Mouse (Mus musculus) spleen, adult 2 months (tissue): Measurements from ENCODE around the gene Pum1. TPM values are rescaled to one million over a fixed set of nuclear protein-coding genes. Genes with fewer than 3 reads are reported as not detected.

ENCODE experiments used
- DNase-seq, 2 experiments: peaks; one replicate each; pipeline versions ENCODE4 v3.0.0 to v3.0.0-alpha.2; 2012 to 2021; ENCODE audit warnings: low spot score in 2 of 2, low read depth in 1 of 2
- H3K27ac ChIP-seq: fragments of 200-500 bp; 2 replicates; pipeline ENCODE4 v1.5.1; 2012; ENCODE audit warnings: low read length, inconsistent platforms; ENCODE audit not compliant: insufficient read depth
- H3K27me3 ChIP-seq: fragments of 200-500 bp; 2 replicates; pipeline ENCODE4 v1.6.1; 2012; ENCODE audit warnings: mild to moderate bottlenecking, moderate library complexity, low read length, inconsistent platforms; ENCODE audit not compliant: control insufficient read depth, insufficient read depth
- H3K36me3 ChIP-seq: fragments of 200-500 bp; 2 replicates; pipeline ENCODE4 v1.6.1; 2012; ENCODE audit warnings: mild to moderate bottlenecking, low read length, inconsistent platforms; ENCODE audit not compliant: control insufficient read depth, insufficient read depth
- H3K4me1 ChIP-seq: fragments of 200-500 bp; 2 replicates; pipeline ENCODE4 v1.6.1; 2011; ENCODE audit warnings: inconsistent platforms; ENCODE audit not compliant: control insufficient read depth, insufficient read depth, insufficient read length
- H3K4me3 ChIP-seq: fragments of 200-500 bp; 2 replicates; pipeline ENCODE4 v1.5.1; 2011; ENCODE audit warnings: mild to moderate bottlenecking, inconsistent platforms; ENCODE audit not compliant: insufficient read depth, insufficient read length; ENCODE audit errors: extremely low read depth
- CTCF ChIP-seq: fragments of 200-500 bp; IDR thresholded peaks from 2 replicates; pipeline ENCODE4 v1.5.1; 2011; ENCODE audit warnings: mild to moderate bottlenecking, inconsistent platforms; ENCODE audit not compliant: insufficient read depth, insufficient read length, insufficient replicate concordance; ENCODE audit errors: extremely low read depth
- POLR2A ChIP-seq: fragments of 200-500 bp; IDR thresholded peaks from 2 replicates; pipeline ENCODE4 v1.6.1; 2011; ENCODE audit warnings: low read depth, low read length, inconsistent platforms
- WGBS: fragments of 180-500 bp; shearing (Covaris S2); methylation state at CpG from one replicate; pipeline ENCODE4 v1.1.7; 2018; 5-methylcytosine and 5-hydroxymethylcytosine counted together
- polyA plus RNA-seq: library from polyadenylated mRNA; depleted of rRNA; stranded (reverse); fragments of >200 nt; gene quantifications from 2 replicates; pipeline ENCODE4 v1.2.3, GENCODE M21; 2012

Gene Pum1
- polyA plus RNA-seq, 1 experiment = 34.9 TPM

GRCm38 (mm10) chr4:130640031-130640717, 22.9 kb upstream of the Pum1 start:
- H3K36me3 ChIP-seq = no peaks in the 10 kb centered on the region
- no peak overlapping the region for H3K27ac ChIP-seq
- TF ChIP-seq POLR2A = no peak
- no peak for TF ChIP-seq CTCF
- no peak for DNase-seq
- 86% methylated on average over 9 of the region's 9 CpGs for WGBS
- no peaks in the 10 kb centered on the region for H3K27me3 ChIP-seq
- no peak overlapping the region for H3K4me3 ChIP-seq
- H3K4me1 ChIP-seq = no peaks in the 10 kb centered on the region

- no peaks in the 10 kb centered on the region for H3K4me1 ChIP-seq
- no peak for TF ChIP-seq POLR2A
- TF ChIP-seq CTCF = no peak
- no peaks in the 10 kb centered on the region for H3K27me3 ChIP-seq
- no peaks in the 10 kb centered on the region for H3K36me3 ChIP-seq
- H3K4me3 ChIP-seq = no peak overlapping the region
- no peak for DNase-seq
- H3K27ac ChIP-seq = no peak overlapping the region
- WGBS = 78% methylated on average over 5 of the region's 5 CpGs
Measured at GRCm38 (mm10) chr4:130642468-130642867, 20.7 kb upstream of the Pum1 start.

GRCm38 (mm10) chr4:130645426-130645825, 17.7 kb upstream of the Pum1 start:
- Histone ChIP-seq H3K4me1 (no peaks in the 10 kb centered on the region), H3K27me3 (no peaks in the 10 kb centered on the region), H3K36me3 (no peaks in the 10 kb centered on the region), H3K4me3 (no peak overlapping the region), H3K27ac (no peak overlapping the region)
- DNase-seq = no peak
- 83% methylated on average over 1 of the region's 1 CpGs for WGBS
- TF ChIP-seq CTCF (no peak), POLR2A (no peak)

GRCm38 (mm10) chr4:130651286-130651685, 11.8 kb upstream of the Pum1 start:
- Histone ChIP-seq H3K4me3 (no peak overlapping the region), H3K27ac (no peak overlapping the region), H3K27me3 (no peaks in the 10 kb centered on the region), H3K4me1 (no peaks in the 10 kb centered on the region), H3K36me3 (no peaks in the 10 kb centered on the region)
- TF ChIP-seq POLR2A = no peak
- no peak for TF ChIP-seq CTCF
- WGBS = 87% methylated on average over 4 of the region's 4 CpGs
- DNase-seq = no peak

GRCm38 (mm10) chr4:130652546-130652945, 10.6 kb upstream of the Pum1 start:
- Histone ChIP-seq H3K27ac (no peak overlapping the region), H3K27me3 (no peaks in the 10 kb centered on the region), H3K4me3 (no peak overlapping the region), H3K36me3 (no peaks in the 10 kb centered on the region), H3K4me1 (no peaks in the 10 kb centered on the region)
- no peak for TF ChIP-seq CTCF
- no peak for TF ChIP-seq POLR2A
- DNase-seq = no peak
- WGBS = 83% methylated on average over 4 of the region's 4 CpGs

- Histone ChIP-seq H3K36me3 (no peaks in the 10 kb centered on the region), H3K27ac (no peak overlapping the region), H3K4me3 (no peak overlapping the region), H3K27me3 (no peaks in the 10 kb centered on the region), H3K4me1 (0 out of 2 replicates have a peak, but pooled peaks cover 2% of the 10 kb centered on the region)
- DNase-seq = no peak
- 53% methylated on average over 1 of the region's 1 CpGs for WGBS
- TF ChIP-seq POLR2A (no peak), CTCF (no peak)
Measured at GRCm38 (mm10) chr4:130657820-130658565, 5.1 kb upstream of the Pum1 start.

- 92% methylated on average over 6 of the region's 6 CpGs for WGBS
Measured at GRCm38 (mm10) chr4:130659470-130659869, 3.7 kb upstream of the Pum1 start.

More at GRCm38 (mm10) chr4:130659470-130659869, 3.7 kb upstream of the Pum1 start:
- Histone ChIP-seq H3K27ac (no peak overlapping the region), H3K27me3 (no peaks in the 10 kb centered on the region), H3K36me3 (no peaks in the 10 kb centered on the region), H3K4me3 (no peak overlapping the region), H3K4me1 (0 out of 2 replicates have a peak, but pooled peaks cover 2% of the 10 kb centered on the region)
- TF ChIP-seq POLR2A = no peak
- TF ChIP-seq CTCF = no peak
- no peak for DNase-seq
